Mouse (Mus musculus) cerebellum, adult 9-10 months (tissue): Measurements from ENCODE around the gene Hao2.

Experiments
- DNase-seq: peaks from one replicate; pipeline ENCODE4 v3.0.0; 2022

Gene Hao2

DNA sequence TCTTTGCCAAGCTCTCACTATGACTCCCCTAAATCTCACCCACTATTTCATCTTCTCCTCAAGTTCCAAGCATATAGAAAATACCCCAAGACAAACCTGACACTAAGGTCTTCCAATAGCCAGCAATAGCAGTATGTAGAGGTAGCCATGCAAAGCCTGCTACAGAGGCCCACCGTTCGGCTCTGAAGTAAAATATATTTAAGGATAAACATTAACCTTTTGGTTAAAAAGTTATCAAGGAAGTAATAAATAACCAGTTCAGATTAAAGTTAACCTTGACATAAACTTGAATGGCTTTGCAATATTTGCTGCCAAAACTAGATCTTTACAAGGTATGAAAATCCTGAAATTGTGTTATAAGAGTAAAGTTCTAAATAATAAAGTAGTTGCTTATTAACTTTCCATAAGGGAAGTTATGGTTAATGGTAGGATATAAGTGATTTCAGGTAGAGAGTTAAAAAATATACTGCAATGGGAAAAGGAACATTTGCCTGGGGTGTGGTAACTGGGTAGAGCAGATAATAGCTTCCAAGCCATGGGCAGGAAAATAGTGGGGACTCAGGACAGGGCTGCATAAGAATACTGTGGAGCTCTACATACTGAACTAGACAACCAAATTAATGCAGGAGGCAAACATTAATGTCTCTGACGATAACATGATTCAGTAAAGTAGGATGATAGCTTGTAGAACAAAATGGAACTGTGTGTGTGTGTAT, at the start of gene Hao2:
TSS of gene Hao2 (minus strand) at position 183 of the 716 bp plus-strand sequence.
- no peak for DNase-seq

DNA sequence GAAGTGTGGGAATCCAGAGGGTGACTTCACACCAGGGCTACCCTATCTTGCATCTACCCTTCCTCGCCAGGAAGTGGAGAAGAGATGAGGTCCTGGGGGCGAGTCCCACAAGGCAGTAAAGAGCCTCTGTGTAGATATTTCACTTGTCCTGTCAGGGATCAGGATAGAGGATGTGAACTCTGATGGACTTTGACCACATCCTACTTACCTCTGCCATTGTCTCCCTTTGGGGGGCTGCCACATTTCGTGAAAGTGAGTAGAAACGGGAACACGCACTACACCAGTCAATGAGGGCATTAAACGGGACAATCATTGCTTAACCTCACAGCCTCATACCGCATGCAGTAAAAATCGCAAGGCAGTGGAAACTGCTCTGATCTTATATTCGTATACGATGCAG, 48.6 kb upstream of the Hao2 start:
- no peak for DNase-seq

DNA sequence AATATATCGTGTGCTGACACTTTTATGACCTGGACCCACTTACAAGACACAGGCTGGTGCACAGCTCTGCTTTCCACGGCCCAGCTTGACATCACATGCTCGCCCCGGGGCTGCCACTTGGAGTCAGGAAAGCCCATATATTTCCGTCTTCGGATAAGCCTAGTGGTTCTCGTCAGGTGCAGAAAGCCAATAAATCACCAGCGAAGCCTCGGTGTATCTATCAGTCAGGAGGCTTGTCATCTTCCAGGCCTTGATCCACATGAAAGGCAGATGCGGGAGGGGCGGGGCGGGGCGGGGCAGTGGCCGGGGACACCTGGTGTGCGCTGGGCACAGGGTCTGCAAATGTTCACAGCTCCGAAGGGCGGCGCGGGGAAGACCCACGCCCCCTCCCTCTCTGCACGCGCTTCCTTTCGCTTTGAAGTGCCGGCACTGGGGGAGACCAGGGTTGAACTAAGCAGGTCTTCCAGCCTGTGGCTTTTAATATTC, 48.1 kb upstream of the Hao2 start:
- DNase-seq = no peak

DNA sequence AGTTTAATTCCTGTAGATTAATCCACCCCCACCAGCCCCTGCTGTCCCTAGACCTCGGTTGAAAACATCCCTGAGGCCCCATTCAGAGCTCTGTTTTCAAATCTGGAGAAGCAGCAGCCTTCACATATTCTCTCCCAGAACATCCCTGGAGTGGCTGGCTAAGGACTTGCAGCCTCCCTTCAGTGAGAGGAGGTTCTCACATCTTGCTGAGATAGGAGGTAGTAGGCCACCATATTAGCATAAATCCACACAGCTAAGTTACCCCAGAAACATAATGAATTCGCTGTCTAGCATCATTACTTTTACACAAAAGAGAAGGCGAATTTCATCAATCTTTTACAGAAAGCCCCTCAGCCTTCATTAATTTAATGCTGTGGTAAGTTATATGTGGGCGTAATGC, 47.2 kb upstream of the Hao2 start:
- no peak for DNase-seq

DNA sequence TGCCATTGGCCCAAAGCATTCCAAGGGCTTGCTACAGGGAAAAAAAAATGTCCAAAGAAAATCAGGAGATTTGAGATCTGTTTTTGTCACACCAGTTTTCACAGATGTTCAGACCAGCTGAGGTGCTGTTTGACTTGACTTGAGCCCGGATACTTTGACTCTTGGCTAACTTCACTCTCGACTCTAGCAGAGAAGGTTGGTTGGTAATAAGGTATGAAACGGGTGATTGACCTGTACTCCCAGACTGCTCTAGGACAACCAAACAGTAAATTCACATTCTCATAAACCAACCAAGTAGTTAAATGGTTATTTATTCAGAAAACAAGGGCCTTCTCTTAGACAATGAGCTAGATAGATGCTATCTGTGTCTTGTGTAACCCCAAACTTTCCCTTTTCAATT, 43.4 kb upstream of the Hao2 start:
- no peak for DNase-seq

DNA sequence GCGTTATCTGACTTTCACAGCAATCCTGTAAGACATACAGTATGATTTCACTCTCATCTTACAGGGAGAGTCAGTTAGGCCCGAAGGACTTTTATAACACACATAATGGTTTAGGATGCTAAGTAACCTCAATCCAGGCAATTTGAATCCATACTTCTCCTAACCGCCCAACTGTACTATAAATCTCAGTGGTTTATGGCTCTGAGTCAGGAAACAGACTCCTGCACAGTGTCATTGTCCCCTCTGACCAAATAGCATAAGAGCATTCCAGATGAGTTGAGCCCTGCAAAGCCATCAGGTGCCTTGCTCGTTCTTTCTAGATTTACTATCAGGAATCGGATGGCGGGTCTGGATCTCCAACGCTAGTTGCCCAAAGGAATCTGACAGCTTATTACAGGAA, 41.6 kb upstream of the Hao2 start:
- DNase-seq = no peak

DNA sequence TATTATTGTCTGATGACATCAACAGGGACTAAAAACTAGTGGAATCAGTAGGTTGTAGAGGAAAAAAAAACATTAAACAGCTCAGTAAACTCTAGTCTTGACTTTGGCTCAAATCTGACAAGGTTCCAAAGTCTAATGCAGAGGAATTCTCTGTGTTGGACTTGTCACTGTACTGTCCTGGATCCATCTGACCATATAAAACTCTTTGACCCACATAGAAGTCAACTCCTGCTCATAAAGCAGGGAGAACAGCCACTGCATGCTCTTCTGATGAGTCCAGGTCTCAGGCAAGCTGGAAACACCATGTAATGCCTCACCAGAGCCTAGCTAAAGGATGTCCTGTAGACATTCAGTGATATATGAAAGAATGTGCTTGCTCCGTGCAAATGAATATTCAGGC, 41.0 kb upstream of the Hao2 start:
- DNase-seq = no peak

DNA sequence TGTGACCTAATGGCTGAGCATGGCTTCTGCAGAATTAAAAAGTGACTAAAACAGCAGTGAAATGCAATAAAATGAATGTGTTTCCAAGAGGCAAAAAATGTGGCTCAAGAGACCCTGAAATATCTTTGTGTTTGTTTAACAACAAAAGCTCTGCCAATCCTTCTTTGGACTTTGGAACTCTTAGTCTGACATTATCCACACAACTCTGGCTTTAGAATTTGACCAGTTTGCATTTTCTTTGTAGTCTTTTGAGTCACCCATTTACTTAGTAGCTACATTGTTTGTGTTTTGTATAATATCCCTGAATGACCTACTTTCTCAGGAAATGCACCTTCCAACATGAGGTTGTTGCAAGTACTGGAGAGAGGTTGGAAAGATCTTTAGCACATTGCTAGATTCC, 39.4 kb upstream of the Hao2 start:
- no peak for DNase-seq

DNA sequence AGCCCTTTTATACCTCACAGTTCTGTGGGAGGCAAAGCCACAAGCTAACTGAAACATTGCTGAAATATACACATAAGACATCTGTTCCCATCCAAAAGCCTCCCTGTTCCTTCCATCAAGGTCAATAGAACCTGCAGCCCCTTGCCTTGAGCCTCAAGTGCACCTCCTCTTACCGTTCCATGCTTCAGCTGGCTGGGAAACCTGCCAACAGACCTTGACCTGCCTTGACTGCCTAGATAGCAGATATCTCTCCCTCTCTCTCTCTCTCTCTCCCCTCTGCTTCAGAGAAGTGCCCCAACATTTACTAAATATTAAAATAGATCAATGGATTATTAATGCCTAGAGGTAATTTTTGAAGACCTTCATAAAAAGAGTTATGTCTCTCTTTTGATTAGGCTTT, 38.8 kb upstream of the Hao2 start:
- DNase-seq = no peak

DNA sequence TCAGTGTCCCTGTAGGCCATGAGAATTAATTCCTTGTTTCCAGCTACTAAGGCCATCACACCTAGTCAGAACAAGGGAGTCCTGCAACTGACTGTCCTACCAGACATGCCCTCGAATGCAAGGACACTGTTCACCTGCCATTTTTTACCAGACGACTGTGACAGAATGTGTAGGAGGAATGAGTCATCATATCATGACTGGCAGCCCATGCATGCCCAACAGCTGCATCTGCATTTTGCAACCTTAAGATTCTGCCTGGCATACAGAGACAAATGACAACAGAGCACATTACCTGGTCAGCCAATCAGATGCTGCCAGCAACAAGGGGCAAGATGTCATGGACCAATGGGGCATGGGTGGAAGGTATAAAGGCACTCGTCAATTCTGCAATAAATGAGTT, 27.4 kb upstream of the Hao2 start:
- DNase-seq = no peak

DNA sequence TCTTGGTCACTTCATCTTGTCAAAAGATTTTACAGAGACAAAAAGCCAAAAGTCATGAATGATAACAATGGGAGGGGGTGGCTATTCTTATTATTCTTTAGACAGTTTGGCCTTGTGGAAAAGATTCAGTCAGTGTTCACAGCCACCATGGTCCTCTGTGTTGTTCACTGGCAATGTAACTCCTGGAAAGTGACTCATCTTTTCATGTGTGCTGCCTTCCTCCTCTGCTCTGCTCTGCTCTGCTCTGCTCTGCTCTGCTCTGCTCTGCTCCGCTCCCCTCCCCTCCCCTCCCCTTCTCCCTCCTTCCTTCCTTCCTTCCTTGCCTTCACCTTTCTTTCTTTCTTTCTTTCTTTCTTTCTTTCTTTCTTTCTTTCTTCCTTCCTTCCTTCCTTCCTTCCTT, 24.2 kb upstream of the Hao2 start:
- DNase-seq = no peak

DNA sequence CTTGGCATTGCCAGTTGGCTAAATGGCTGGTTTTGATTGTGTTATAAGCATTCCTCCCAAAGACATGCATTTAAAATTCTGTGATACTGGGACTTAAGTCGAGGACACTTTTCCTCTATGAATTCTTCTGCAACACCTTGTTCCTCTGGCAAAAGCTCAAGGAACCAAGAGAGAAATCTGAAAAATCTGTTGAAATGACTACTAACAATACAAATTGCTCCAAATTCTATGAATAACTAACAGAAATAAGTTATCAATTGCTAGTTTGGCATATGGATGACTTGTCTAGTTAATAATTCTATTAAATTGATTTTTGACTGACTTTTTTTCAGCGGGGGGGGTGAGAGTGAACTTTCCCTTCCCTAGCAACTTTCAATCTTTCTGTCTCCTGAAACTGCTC, 23.8 kb upstream of the Hao2 start:
- DNase-seq = no peak

DNA sequence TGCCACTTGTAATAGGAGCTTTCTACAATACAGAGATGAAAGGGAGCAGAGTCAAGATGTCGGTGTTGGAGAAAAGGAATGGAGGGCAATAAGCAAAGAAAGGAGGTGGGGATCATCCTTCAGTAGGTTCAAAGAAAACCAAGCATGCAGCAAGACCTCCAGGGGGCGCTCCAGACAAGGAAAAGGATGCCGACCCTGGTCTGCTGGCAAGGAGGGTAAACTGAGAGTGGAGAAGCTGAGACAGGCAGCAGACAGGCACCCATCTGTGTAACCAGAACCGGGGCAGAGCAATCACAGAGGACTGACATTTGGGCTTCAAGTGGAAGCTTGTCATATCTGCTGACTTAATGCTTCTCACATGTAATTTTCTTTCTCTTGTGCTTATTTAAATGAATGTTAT, 22.6 kb upstream of the Hao2 start:
- peak; percentile 2 for DNase-seq

DNA sequence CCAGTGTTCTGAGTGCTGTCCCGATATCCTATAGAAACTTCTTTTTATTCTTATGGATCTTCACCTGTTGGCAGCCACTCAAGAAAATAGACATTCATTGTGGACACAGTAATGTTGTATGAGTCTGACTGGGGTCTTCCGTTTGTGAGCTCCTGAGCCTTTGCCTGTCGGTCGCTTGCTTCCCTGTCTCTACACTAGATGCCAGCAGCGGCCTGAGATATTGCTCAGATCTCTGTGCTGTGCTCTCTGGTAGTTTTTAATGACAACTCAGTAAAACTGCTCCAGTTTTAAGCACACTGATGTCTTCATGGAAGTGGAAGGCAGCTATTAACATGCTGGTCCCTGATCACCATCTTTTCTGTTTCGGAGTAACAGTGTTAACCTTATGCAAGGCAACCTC, 20.6 kb upstream of the Hao2 start:
- no peak for DNase-seq

DNA sequence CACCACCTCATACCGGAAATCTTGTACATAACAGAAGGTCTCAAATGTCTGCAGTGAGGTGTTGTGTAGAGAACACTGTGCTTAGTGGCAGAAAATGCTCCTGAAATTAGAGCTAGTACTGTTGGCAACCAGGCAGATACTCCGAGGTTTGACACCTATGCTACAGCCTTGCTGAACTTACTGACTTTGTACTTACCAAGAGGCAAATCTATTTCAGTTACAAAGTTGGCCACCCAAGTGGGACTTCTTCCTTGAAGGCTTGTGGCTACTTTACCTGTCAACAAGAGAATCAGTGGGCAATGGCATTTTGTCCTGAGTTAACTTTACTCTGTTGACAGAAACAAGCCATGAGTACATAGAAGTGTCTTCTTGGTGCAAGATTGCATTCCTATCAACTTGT, 4.6 kb upstream of the Hao2 start:
- DNase-seq = no peak

DNA sequence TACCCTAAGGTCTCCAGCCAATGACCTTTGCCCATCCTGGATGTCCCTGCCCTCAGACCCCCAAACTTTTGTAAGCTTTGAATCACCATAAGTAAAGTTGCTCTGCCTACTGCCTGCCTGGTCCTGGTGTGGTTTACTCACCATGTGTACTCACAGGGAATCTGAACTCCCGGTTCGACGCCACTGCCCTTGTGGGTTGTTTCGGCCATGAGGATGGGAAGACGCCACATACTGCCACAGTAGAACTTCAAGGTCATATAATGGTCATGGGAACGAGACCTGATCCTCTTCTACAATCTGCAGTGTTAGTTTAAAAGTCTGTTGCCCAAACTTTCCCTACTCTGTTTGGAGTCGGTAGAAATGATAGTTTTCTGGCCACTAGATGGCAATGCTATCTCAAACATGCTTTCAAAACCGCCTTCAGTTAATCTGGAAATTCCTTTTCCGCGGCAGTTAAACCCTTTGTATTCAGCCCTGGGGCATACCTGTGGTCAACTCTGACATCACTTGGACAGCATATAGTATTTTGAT, 2.1 kb upstream of the Hao2 start:
- no peak for DNase-seq

DNA sequence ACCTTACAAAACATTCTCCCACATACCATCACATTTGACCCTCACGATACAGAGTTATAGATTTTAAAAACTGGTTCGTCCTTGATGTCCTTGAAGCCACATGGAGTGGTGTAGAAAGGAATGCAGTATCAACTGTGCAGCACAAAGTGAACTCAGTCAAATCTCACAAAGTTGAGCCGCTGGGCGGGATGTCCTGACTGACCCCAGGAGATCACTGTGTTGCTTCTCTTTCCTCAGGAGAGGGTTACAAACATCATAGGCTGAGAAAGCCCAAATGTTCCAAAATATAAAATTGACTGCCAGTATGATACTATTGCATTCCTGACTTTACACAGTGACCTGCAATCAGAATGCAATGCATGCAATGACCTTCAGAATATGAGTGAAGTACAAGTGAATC, 2.6 kb downstream of the Hao2 start:
- no peak for DNase-seq

DNA sequence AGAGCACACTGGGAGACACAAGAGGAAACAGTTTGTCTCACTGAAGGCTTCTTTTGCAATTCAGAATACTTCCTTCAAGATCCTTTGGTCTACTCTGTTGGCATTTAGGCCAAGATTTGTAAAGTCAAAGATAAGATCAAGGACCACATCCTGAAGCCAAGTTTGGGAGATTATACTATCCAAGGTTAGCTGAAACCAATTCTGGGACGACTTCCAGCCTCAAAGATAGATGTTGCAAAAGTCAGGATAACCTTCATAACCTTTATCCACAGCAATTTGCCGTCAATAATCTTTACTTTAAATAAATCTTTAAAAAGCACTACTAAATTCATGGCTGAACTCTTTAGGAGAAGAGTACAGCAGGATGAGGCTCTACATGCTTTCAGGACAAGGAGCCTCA, 4.8 kb downstream of the Hao2 start:
- no peak for DNase-seq

DNA sequence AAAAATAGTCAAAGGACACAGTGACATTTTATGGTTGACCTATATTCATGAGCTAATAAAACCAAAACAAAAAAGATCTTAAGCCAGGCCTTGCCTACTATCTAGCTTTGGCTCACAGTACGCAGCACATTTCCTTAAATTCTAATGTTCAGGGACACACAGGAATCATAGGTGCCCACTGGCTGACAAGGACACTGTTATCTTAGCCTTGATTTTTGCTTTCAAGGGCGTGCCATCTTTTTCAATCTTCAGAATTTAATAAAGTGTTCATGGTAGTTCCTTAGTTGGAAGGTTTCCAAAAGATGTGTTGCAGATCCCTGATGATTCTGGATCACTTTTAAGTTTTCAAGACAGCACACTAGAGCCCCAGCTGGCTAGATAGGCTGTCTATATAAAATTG, 12.2 kb downstream of the Hao2 start:
- DNase-seq = no peak

DNA sequence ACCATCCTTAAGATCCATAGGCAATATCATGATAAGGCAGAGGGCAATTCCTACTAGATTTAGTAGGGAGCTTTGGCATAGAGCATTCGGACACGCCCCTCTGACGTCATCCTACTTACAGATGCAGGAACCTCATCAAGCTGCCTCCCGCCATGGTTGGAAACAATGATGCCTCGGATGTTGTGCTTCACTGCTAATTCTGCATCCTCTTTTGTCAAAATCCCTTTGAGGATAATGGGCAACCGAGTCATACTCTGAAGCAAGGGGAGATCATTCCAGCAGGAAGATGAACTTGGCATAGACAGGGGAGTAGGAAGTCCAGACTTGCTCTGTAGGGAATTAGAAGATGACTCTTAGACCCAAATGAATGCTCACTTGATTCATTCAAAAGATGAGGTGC, 12.8 kb downstream of the Hao2 start:
- no peak for DNase-seq

DNA sequence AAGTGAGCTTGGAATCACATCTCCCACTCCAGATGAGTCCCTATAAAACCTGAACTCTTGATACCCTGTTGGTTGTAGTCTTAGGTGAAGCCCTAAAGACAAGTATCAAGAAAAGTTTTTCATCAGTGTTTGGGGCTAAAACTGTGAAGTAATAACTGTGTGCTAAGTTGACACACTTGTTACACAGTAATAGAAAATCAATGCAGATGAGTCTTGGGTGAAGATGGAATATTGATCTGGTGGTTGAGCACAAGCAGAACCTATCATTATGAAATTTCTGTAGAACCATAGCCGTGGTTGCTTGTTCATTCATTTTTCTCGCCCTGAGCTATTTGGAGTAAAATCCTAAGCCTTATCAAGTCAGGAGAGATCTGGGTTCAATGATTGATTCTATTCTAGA, 24.8 kb downstream of the Hao2 start:
- DNase-seq = no peak

DNA sequence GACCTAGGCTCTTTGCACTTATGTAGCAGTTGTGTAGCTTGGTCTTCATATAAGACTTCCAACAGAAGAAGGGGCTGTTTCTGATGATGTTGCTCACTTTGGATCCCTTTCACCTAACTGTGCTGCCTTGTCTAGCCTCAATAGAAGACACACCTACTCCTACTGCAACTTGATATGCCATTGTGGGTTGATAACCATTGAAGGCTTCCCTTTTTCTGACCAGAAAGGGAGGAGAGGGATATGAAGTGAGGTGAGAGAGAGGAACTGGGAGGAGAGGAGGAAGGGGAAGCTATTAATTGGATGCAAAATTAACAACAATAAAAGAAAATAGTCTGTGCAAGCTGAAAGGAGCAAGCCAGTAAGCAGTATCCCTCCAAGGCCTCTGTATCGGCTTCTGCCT, 30.2 kb downstream of the Hao2 start:
- DNase-seq = no peak

DNA sequence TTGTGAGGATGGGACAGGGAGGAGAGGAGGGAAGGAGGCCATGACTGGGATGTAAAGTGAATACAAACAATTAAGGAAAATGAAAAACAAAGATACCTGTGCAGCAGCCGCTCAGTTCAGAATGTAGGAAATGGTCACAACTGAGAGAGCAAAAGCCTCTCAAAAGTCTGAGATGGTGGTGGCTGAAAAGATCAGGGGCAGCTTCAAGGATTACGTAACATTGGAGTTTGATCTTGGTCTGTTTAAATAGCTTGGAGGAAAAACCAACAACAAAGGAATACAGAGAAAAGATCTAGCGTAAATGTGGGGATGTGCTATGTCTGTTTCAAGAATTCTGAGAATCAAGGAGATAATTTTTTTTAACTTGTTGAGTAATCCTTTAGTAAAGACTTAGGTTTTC, 33.5 kb downstream of the Hao2 start, which contains the start of gene Hsd3b1:
TSS of gene Hsd3b1 (minus strand) at position 219 of the 400 bp plus-strand sequence.
- no peak for DNase-seq

DNA sequence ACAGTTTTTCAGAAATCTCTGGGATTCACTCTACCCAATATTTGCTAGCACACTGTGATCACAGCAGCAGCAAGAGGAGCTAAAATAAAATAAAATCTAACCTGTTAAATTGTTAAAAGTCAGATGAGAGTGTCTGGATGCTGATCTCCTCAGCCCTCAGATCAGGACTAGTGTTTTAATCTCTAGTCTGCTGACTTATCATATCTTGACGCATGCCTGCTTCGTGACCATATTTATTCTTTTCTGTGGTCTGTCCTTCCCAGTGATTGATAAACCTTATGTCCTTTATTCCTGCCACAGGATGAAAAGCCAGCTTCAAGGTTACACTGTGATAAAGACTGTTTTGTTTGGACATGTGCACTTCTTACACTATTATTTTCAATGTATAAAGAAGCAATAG, 35.0 kb downstream of the Hao2 start:
- no peak for DNase-seq

DNA sequence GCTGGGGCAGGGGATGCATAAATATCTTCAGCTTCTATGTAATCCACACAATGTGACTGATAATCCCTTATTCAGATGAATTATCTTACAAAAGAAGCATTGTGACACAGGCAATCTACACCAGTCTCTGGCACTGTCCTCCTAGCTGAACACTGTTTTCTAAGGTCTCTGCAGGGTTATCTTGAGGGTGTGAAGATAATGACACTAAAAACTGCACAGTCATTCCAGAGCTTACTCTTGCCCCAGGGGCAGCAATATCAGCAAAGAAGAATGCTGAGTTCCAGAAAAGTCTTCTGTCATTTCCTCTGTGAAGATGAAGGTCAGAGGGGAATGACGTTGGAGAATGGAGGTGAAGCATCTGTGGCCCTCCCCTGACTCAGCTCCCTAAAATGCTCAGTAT, 36.1 kb downstream of the Hao2 start:
- no peak for DNase-seq
